Mouse (Mus musculus) lung, postnatal 0 days (tissue): Measurements from ENCODE around the gene Pno1.

Experiments used
- CTCF ChIP-seq: IDR thresholded peaks from 2 replicates; pipeline ENCODE4 v1.5.1; 2016; ENCODE audit warnings: antibody characterized with exemption, mild to moderate bottlenecking
- EP300 ChIP-seq: IDR thresholded peaks from 2 replicates; pipeline ENCODE4 v1.6.1; 2016; ENCODE audit warnings: antibody characterized with exemption, mild to moderate bottlenecking, control low read depth

DNA sequence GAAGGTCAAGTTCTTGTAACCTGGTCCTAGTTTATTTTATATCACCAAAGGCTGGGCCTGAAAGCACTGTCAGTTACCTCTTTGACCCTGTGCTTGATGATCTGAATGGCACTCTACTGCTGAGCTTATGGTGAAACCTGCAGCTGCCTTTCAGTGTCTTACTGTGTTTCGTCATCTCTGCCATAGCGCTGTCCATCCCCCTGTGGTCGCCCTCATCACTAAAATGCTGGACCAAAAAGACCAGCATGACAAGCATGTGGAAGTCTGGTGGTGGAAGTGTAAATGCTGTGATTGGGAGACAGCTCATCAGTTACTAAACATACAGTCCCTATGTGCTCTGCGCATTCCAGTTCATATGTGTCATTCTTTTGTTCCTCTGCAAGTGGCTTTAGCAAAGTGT is 39.1 kb downstream of the Pno1 start:
- TF ChIP-seq CTCF (no peak), EP300 (no peak)
